Mouse (Mus musculus): ENCODE results near the gene Hgd.

DNA sequence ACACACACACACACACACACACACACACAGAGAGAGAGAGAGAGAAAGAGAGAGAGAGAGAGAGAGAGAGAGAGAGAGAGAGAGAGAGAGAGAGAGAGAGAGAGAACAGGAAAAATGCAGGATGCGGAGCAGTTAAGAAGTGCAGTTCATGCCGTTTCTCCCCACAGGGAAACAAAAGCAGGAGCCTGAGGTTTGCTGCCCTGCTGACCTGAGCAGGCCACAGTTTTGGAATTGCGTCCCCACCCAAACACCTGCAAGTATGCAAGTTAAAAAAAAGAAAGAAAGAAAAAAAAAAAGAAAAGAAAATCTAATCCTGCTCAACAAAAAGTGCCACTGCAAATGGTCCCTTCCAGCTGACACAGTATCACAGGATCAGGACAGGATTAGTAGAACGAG is 96.7 kb downstream of the Hgd start:
- TF ChIP-seq CTCF (IDR thresholded peaks at IDR 0.05; ENCODE audit: extremely low read depth, insufficient read length, insufficient replicate concordance, low read depth, low read length) (no peak), POLR2A (IDR thresholded peaks at IDR 0.05; ENCODE audit: low read depth, low read length) (no peak)

All from small intestine, adult 2 months (tissue).